Mouse (Mus musculus) layer of hippocampus, adult 9-11 months (tissue): ENCODE measurements at regions not wholly inside any gene's neighbourhood (a gene's known extent, or its start where the extent isn't known, plus 50 kb on each side); places are given as distances from the start of the nearest gene placed in this dataset.

ENCODE experiments used
- DNase-seq: peaks from one replicate; pipeline ENCODE4 v3.0.0; 2022

DNA sequence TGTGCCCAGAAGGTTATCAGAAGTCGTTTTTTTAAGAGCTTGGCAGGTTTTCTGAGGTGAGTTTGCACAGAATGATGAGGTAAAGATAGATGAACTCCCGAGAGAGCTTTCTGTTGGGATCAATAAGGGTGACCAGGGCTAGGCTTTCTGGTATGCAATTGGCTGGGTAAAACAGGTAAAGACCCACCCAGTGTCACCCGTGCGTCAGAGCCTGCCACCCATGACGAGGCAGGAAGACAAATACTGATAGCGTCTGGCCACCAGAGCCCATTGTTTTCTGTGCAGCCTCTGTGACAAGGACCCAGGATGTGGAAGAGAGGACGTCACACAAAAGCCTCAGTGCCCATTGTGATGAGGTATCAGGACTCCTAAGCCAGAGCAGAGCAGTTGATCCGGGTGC is 58.0 kb upstream of the Vps8 start:
- no peak for DNase-seq

DNA sequence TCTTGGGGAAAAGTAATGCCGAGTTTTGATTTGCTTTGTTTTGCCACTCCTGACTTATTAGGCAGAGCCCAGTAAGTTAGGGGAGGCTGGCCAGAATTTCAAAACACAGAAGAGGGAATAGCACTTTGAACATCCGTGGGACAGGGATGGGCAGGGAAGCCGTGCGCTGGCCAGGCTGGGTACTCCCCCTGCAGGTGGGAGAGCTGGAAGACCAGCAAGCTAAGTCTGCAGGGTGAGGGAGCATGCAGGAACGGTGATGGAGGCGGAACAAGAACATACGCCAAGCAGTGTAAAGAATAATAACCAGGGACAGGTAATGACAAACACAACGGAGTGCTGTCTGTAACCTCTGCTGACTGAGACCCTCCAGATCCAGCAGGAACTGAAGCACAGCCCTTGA is 55.5 kb upstream of the Vps8 start:
- no peak for DNase-seq

DNA sequence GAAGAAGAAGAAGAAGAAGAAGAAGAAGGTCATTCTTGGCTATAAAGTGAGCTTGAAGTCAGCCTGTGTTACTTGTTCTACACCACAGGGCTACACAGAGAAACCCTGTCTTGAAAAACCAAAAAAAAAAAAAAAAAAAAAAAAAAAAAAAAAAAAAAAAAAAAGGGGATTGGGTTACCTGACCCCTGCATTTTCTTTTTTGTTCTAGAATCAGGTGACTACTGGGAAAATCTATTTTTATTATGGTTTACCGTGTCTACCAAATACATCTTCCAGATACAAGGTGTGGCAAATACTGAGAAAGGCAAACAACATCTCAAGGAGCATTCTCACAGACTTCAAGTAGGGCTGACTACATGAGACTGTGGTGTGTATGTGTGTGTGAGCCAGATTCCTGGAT is 54.1 kb upstream of the Vps8 start:
- no peak for DNase-seq

DNA sequence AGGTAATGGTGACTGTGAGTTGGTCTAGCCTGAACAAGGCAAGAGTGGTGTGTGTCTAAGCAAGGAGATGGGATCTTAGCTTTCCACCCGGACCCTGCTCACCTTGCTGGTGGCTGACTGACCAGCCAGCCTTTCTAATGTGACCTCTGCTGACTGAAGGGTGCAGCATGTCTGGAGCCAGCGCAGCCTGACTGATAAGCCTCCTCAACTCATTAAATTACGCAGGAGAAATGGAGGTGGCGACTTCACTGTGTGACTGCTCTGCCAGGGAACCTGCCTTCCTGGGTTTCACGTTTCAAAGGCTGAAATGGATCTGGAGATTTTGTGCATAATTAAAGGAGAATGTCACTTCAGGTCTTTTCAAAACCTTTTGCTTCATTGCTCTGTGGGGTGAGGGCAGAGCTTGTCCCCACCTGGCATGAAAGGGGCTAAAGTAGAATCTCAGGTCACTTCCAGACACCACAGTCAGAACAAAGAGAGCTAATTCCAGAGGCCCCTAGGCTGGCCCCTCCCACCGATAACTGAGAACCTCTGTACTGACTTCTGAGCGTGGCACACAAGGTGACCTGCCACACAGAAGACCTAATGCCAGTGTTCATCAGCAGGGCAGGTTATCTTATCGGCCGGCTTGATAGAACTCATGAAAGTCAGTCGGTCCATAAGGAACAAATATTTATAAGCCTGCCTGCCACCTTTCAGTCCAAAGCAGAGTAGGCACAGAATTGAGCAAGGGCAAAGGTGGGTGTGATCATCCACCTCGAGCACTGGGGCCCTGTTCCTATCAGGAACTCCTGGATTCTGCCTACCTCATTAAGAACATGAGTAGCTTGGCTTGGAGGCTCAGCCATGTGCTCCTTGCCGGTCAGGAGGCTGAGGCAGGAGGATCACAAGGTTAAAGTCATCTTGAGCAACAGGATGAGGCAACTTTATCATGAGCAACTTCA is 53.1 kb upstream of the Vps8 start:
- DNase-seq, result no peak
